Mouse (Mus musculus) CH12.LX (cell line): ENCODE results near the gene Il22ra1. TPM values are rescaled to one million over a fixed set of nuclear protein-coding genes. Genes with fewer than 3 reads are reported as not detected.

Experiments used
- DNase-seq: peaks from one replicate; pipeline ENCODE4 v3.0.0-alpha.2; 2013; ENCODE audit errors: extremely low read depth
- H3K27ac ChIP-seq: 2 replicates; pipeline ENCODE4 v1.5.1; 2012; ENCODE audit warnings: low read depth, mild to moderate bottlenecking, control low read depth, moderate library complexity; ENCODE audit not compliant: insufficient read depth
- H3K27me3 ChIP-seq: replicated peaks from 2 replicates; pipeline ENCODE3; 2012; ENCODE audit warnings: inconsistent platforms
- H3K36me3 ChIP-seq, 2 experiments: replicated peaks in 1 of 2; 2 replicates each; pipeline versions ENCODE3 to v1.6.1; 2012; ENCODE audit warnings: inconsistent platforms in 1 of 2, low read length in 1 of 2, mild to moderate bottlenecking in 1 of 2, mixed read lengths in 1 of 2, moderate library complexity in 1 of 2; ENCODE audit not compliant: control insufficient read depth in 1 of 2, insufficient read depth in 1 of 2
- H3K4me1 ChIP-seq, 2 experiments: 2 replicates each; pipeline ENCODE4 v1.6.1; 2012; ENCODE audit warnings: inconsistent platforms in 1 of 2, moderate library complexity in 1 of 2; ENCODE audit not compliant: insufficient read depth in 2 of 2, control insufficient read depth in 1 of 2
- H3K4me2 ChIP-seq: 2 replicates; pipeline ENCODE4 v1.6.1; 2012; ENCODE audit warnings: low read depth, mild to moderate bottlenecking, control low read depth; ENCODE audit not compliant: poor library complexity, insufficient read depth, severe bottlenecking
- H3K4me3 ChIP-seq, 3 experiments: fragments of 150-350 bp in 1 of 3; sonication (generic) in 1 of 3; replicated peaks in 1 of 3; 2 replicates each; pipeline versions ENCODE3 to v1.5.1; 2011 to 2012; ENCODE audit warnings: low read depth in 2 of 3, low read length in 2 of 3, mild to moderate bottlenecking in 2 of 3, moderate library complexity in 2 of 3, control low read depth in 1 of 3, improper control_type of control experiment in 1 of 3, inconsistent platforms in 1 of 3, mixed read lengths in 1 of 3; ENCODE audit not compliant: poor library complexity in 1 of 3
- H3K79me2 ChIP-seq: replicated peaks from 2 replicates; pipeline ENCODE4 v1.6.1; 2012; ENCODE audit warnings: mild to moderate bottlenecking, moderate library complexity; ENCODE audit not compliant: control insufficient read depth, poor library complexity, insufficient read depth, severe bottlenecking; ENCODE audit errors: extremely low read depth
- H3K9ac ChIP-seq: 2 replicates; pipeline ENCODE4 v1.6.1; 2012; ENCODE audit warnings: low read depth, mild to moderate bottlenecking, control low read depth, moderate library complexity; ENCODE audit not compliant: insufficient read depth
- H3K9me3 ChIP-seq: replicated peaks from 2 replicates; pipeline ENCODE3; 2012; ENCODE audit warnings: low read length, inconsistent platforms, mixed read lengths
- CHD1 ChIP-seq: IDR thresholded peaks from 2 replicates; pipeline ENCODE4 v1.6.1; 2012; ENCODE audit warnings: low read depth, low read length, improper control_type of control experiment, inconsistent platforms
- CTCF ChIP-seq, 2 experiments: IDR thresholded peaks in 1 of 2; conservative IDR thresholded peaks in 1 of 2; 2 replicates each; pipeline ENCODE4 v1.5.1; 2011 to 2012; ENCODE audit warnings: low read depth in 2 of 2, low read length in 2 of 2, improper control_type of control experiment in 1 of 2, inconsistent platforms in 1 of 2, mild to moderate bottlenecking in 1 of 2, moderate library complexity in 1 of 2
- E2F4 ChIP-seq: IDR thresholded peaks from 2 replicates; pipeline ENCODE4 v1.6.1; 2011; ENCODE audit warnings: low read depth, low read length, improper control_type of control experiment; ENCODE audit not compliant: insufficient replicate concordance
- EP300 ChIP-seq: IDR thresholded peaks from 2 replicates; pipeline ENCODE4 v1.6.1; 2011; ENCODE audit warnings: low read length, improper control_type of control experiment
- ETS1 ChIP-seq: conservative IDR thresholded peaks from 2 replicates; pipeline ENCODE4 v1.6.1; 2012; ENCODE audit warnings: low read depth, mild to moderate bottlenecking, inconsistent platforms, low read length, improper control_type of control experiment, moderate library complexity
- GABPA ChIP-seq: IDR thresholded peaks from 2 replicates; pipeline ENCODE4 v1.6.1; 2012; ENCODE audit warnings: low read depth, low read length, improper control_type of control experiment, inconsistent platforms; ENCODE audit not compliant: insufficient replicate concordance
- MAX ChIP-seq: IDR thresholded peaks from 2 replicates; pipeline ENCODE4 v1.6.1; 2011; ENCODE audit warnings: low read length, improper control_type of control experiment
- MAZ ChIP-seq: IDR thresholded peaks from 2 replicates; pipeline ENCODE4 v1.6.1; 2012; ENCODE audit warnings: low read depth, mild to moderate bottlenecking, inconsistent platforms, low read length, improper control_type of control experiment, moderate library complexity
- MEF2A ChIP-seq: IDR thresholded peaks from 2 replicates; pipeline ENCODE4 v1.6.1; 2014; ENCODE audit warnings: low read depth, mild to moderate bottlenecking, inconsistent platforms, low read length, improper control_type of control experiment, borderline replicate concordance
- MXI1 ChIP-seq: IDR thresholded peaks from 2 replicates; pipeline ENCODE4 v1.6.1; 2011; ENCODE audit warnings: mild to moderate bottlenecking, low read depth, low read length, improper control_type of control experiment
- MYC ChIP-seq: IDR thresholded peaks from 2 replicates; pipeline ENCODE4 v1.6.1; 2011; ENCODE audit warnings: low read depth, mild to moderate bottlenecking, improper control_type of control experiment, low read length
- NELFE ChIP-seq: IDR thresholded peaks from 2 replicates; pipeline ENCODE4 v1.6.1; 2011; ENCODE audit warnings: low read depth, low read length, improper control_type of control experiment
- NRF1 ChIP-seq: IDR thresholded peaks from 2 replicates; pipeline ENCODE4 v1.6.1; 2014; ENCODE audit warnings: low read depth, mild to moderate bottlenecking, inconsistent platforms, low read length, improper control_type of control experiment, moderate library complexity
- PAX5 ChIP-seq: IDR thresholded peaks from 2 replicates; pipeline ENCODE4 v1.6.1; 2012; ENCODE audit warnings: low read length, inconsistent platforms, mixed read lengths
- RAD21 ChIP-seq: IDR thresholded peaks from 2 replicates; pipeline ENCODE4 v1.6.1; 2011; ENCODE audit warnings: low read depth, mild to moderate bottlenecking, low read length, improper control_type of control experiment, moderate library complexity
- SIN3A ChIP-seq: IDR thresholded peaks from 2 replicates; pipeline ENCODE4 v1.6.1; 2012; ENCODE audit warnings: low read length, improper control_type of control experiment, inconsistent platforms
- SMC3 ChIP-seq: IDR thresholded peaks from 2 replicates; pipeline ENCODE4 v1.6.1; 2011; ENCODE audit warnings: low read depth, low read length, improper control_type of control experiment
- TBP ChIP-seq: conservative IDR thresholded peaks from 2 replicates; pipeline ENCODE4 v1.6.1; 2011; ENCODE audit warnings: low read depth, low read length, improper control_type of control experiment
- TCF12 ChIP-seq: IDR thresholded peaks from 2 replicates; pipeline ENCODE4 v1.6.1; 2014; ENCODE audit warnings: low read depth, mild to moderate bottlenecking, inconsistent platforms, low read length, improper control_type of control experiment
- UBTF ChIP-seq: IDR thresholded peaks from 2 replicates; pipeline ENCODE4 v1.6.1; 2012; ENCODE audit warnings: low read depth, mild to moderate bottlenecking, inconsistent platforms, low read length, improper control_type of control experiment, moderate library complexity
- USF1 ChIP-seq: IDR thresholded peaks from 2 replicates; pipeline ENCODE4 v1.6.1; 2014; ENCODE audit warnings: low read depth, mild to moderate bottlenecking, inconsistent platforms, low read length, improper control_type of control experiment
- USF2 ChIP-seq: conservative IDR thresholded peaks from 2 replicates; pipeline ENCODE4 v1.6.1; 2011; ENCODE audit warnings: low read depth, low read length, improper control_type of control experiment
- ZKSCAN1 ChIP-seq: IDR thresholded peaks from 2 replicates; pipeline ENCODE4 v1.6.1; 2012; ENCODE audit warnings: low read depth, inconsistent platforms, low read length, improper control_type of control experiment, borderline replicate concordance
- ZNF384 ChIP-seq: IDR thresholded peaks from 2 replicates; pipeline ENCODE4 v1.6.1; 2012; ENCODE audit warnings: low read depth, low read length, improper control_type of control experiment, inconsistent platforms
- dilution Hi-C: fragments of 300-500 bp; cut with MboI; formaldehyde crosslinking; loops from 2 replicates; pipeline ENCODE4 v1.14.3; 2020; ENCODE audit warnings: low sequenced_read_pairs; ENCODE audit not compliant: extremely low pct_unique_long_range_greater_than_20kb, extremely low pct_ligation_motif_present
- in situ Hi-C: fragments of 300-500 bp; cut with MboI; formaldehyde crosslinking; loops from 3 replicates; pipeline ENCODE4 v1.14.3; 2019; ENCODE audit warnings: low sequenced_read_pairs, low pct_ligation_motif_present, low pct_unique_long_range_greater_than_20kb, mixed read lengths
- polyA plus RNA-seq: library from polyadenylated mRNA; unstranded; fragments of >175 nt; gene quantifications from 2 replicates; pipeline ENCODE4 v1.2.1, GENCODE M21; 2012; ENCODE audit warnings: low read depth; ENCODE audit not compliant: insufficient read length
- total RNA-seq, 2 experiments: library from RNA; depleted of rRNA; stranded (reverse); fragments of 300-350 nt in 1 of 2; fragments of >200 nt in 1 of 2; gene quantifications; 2 replicates each; pipeline ENCODE4 v1.2.3; 2012 to 2014

Il22ra1 gene
- total and polyA plus RNA-seq, 3 experiments, result not detected

DNA sequence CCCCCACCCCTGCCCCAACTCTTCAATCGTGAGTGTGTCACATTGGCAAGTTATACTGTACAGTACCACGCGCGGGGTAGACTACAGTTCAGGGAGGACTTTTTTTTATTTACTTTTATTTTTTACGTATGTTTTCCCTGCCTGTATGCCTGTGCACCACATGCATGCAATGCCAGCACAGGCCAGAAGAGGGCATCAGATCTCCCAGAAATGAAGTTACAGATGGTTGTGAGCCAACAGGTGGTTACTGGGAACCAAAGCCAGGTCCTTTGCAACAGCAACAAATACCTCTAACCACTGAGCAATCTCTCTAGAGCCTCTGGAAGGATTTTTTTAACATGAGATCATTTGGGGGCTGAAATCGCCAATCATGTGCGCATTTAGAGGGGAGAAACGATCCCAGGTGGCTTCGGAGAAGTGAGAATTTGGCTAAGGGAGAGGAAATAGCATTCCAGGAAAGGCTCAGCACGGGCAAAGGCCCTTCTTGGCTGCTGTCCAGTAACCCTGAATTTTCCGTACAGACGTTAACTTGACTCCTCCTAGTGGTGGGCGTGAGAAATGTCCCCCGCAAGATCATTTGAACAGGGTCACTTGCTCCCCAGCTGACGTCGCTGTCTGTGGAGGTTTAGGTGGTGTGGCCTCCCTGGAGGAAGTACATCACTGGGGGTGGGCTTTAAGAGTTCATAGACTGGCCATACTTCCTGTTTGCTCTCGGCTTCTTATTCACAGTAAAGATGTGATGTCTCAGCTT is 5.3 kb upstream of the Il22ra1 start:
- H3K9me3 ChIP-seq, result peaks cover 25% of the 10 kb centered on the region
- dilution Hi-C loops, result no loop called here
- TF ChIP-seq CTCF (conservative IDR thresholded peaks at IDR 0.05 in 1 of 2, IDR thresholded peaks at IDR 0.05 in 1 of 2; ENCODE audit: low read depth in 2 of 2, low read length in 2 of 2) (peak; percentile 7 to 32; a peak in 2 of 4 replicates), MAZ (no peak)
- peaks cover 22% of the 10 kb centered on the region for H3K27me3 ChIP-seq
- H3K27ac ChIP-seq, result no peak overlapping the region
- H3K79me2 ChIP-seq, result no peaks in the 10 kb centered on the region
- no peak overlapping the region for H3K4me3 ChIP-seq
- in situ Hi-C loops, result no loop called here
- no peak for DNase-seq
- no peaks in the 10 kb centered on the region for H3K36me3 ChIP-seq
- H3K4me1 ChIP-seq, result no peaks in the 10 kb centered on the region
- no peak overlapping the region for H3K4me2 ChIP-seq
- no peak overlapping the region for H3K9ac ChIP-seq

DNA sequence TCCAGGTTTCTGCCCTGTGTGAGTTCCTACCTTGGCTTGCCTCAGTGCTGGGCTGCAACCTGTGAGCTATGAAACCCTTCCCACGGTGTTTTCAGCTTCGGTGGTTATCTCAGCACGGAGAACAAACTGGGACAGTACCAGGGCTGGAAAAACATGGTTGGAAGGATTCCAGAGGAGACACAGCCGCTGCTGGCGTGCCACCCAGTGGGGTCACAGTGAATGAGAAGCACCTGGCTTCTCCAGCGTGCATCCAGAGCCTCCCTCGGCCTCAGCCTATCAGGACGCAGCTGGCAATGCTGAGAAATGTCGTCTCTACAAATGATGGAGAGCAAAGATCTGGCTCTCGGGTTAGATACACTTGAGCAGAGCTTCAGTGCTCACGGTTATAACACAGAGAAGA is 1.6 kb upstream of the Il22ra1 start:
- in situ Hi-C loops, result loop anchor here (5.0 kb wide), 1 partner anchor 41 kb away; no protein-coding TSS in a partner anchor
- H3K9ac ChIP-seq, result no peak overlapping the region
- H3K4me1 ChIP-seq, result no peaks in the 10 kb centered on the region
- no peak for TF ChIP-seq PAX5
- TF ChIP-seq SIN3A, result no peak
- no peak for TF ChIP-seq ZKSCAN1
- no peak for TF ChIP-seq EP300
- TF ChIP-seq TCF12, result no peak
- no peak for TF ChIP-seq USF1
- TF ChIP-seq USF2, result no peak
- no peak for TF ChIP-seq NRF1
- no peak for TF ChIP-seq MYC
- TF ChIP-seq, all 38 proteins: peak for 0
- no peaks in the 10 kb centered on the region for H3K79me2 ChIP-seq
- H3K36me3 ChIP-seq, result no peaks in the 10 kb centered on the region
- H3K27me3 ChIP-seq, result peaks cover 54% of the 10 kb centered on the region
- DNase-seq, result no peak
- peaks cover 16% of the 10 kb centered on the region for H3K9me3 ChIP-seq
- dilution Hi-C loops, result no loop called here
- H3K4me3 ChIP-seq, result no peak overlapping the region
- no peak overlapping the region for H3K4me2 ChIP-seq
- no peak overlapping the region for H3K27ac ChIP-seq

DNA sequence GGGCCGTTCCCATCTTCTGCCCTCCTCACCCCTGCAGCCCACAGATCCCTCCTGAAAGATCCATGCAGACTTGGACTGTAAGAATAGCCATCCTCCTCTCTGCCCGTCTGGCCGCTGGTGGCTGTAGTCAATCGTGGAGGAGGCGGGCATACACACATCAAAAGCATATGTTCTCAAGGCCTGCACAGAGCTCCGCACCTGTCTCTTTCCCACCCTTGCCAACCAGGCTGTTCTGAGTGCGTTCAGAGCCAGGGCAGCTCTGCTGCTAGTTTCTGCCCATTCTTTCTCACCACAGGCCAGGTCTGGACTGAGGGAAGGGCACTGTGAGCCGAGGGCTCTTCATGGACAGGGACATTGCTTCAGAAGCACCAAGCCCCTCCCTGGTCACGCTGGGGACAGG is 2.2 kb downstream of the Il22ra1 start:
- no peak for TF ChIP-seq ZNF384
- no peak for TF ChIP-seq MXI1
- TF ChIP-seq GABPA, result no peak
- no peak for TF ChIP-seq MEF2A
- no peak for TF ChIP-seq TBP
- TF ChIP-seq USF1, result no peak
- no peak for TF ChIP-seq RAD21
- no peak for TF ChIP-seq USF2
- TF ChIP-seq SMC3, result no peak
- no peak for TF ChIP-seq E2F4
- TF ChIP-seq TCF12, result no peak
- no peak for TF ChIP-seq MAZ
- no peak for TF ChIP-seq CHD1
- no peak for TF ChIP-seq ETS1
- no peak for TF ChIP-seq MAX
- TF ChIP-seq PAX5, result no peak
- no peak for TF ChIP-seq NELFE
- no peak for TF ChIP-seq CTCF (conservative IDR thresholded peaks at IDR 0.05 in 1 of 2, IDR thresholded peaks at IDR 0.05 in 1 of 2; ENCODE audit: low read depth in 2 of 2, low read length in 2 of 2)
- no peak for TF ChIP-seq UBTF
- no peak for TF ChIP-seq MYC

More for the DNA sequence above, 2.2 kb downstream of the Il22ra1 start:
- Histone ChIP-seq H3K36me3 (no peaks in the 10 kb centered on the region), H3K27me3 (peaks cover 52% of the 10 kb centered on the region), H3K79me2 (no peaks in the 10 kb centered on the region), H3K9me3 (peaks cover 14% of the 10 kb centered on the region), H3K9ac (no peak overlapping the region), H3K4me2 (no peak overlapping the region), H3K4me1 (no peaks in the 10 kb centered on the region), H3K27ac (no peak overlapping the region), H3K4me3 (no peak overlapping the region)
- no peak for DNase-seq
- dilution Hi-C loops, result no loop called here
- in situ Hi-C loops, result no loop called here
